Mouse (Mus musculus): Measurements from ENCODE around the gene Nono. TPM values are rescaled to one million over a fixed set of nuclear protein-coding genes. Genes with fewer than 3 reads are reported as not detected.
A peak's percentile ranks its signal among the peaks of the same experiment; 100 is the strongest.
"Not testable (repeated sequence)": the region's sequence is repeated elsewhere in the genome, so short reads cannot be mapped to it uniquely, and the experiment has no call there.

Nono gene
- polyA plus RNA-seq, 1 experiment from 2014 or later, result 502 TPM

GRCm38 (mm10) chrX:101420700-101421095, 8.4 kb upstream of the Nono start, which contains the start of gene Zmym3:
Gene Zmym3, minus strand, starts transcription at chrX:101420849.
- WGBS, result 24% methylated on average over 4 of the region's 4 CpGs
- Histone ChIP-seq H3K4me2 (replicated peaks) (peak within 1 kb of the TSS; percentile 53), H3K4me3 (peak within 1 kb of the TSS; percentile 54), H3K4me1 (peaks cover 9% of the 10 kb centered on the region), H3K27me3 (peaks cover 7% of the 10 kb centered on the region; the same call in 1 of the 2 replicates), H3K36me3 (no peaks in the 10 kb centered on the region), H3K27ac (peak within 1 kb of the TSS; percentile 72), H3K9ac (peak within 1 kb of the TSS; percentile 55), H3K9me3 (replicated peaks) (no peaks in the 10 kb centered on the region)
- no peak for ATAC-seq (ENCODE audit: low FRiP score)

GRCm38 (mm10) chrX:101423462-101423861, 5.7 kb upstream of the Nono start:
- Histone ChIP-seq H3K27me3 (peaks cover 2% of the 10 kb centered on the region; the same call in 1 of the 2 replicates), H3K4me2 (replicated peaks) (no peak overlapping the region), H3K9me3 (replicated peaks) (no peaks in the 10 kb centered on the region), H3K36me3 (no peaks in the 10 kb centered on the region), H3K9ac (no peak overlapping the region), H3K4me3 (no peak overlapping the region), H3K4me1 (peaks cover 2% of the 10 kb centered on the region; the same call in 1 of the 2 replicates), H3K27ac (no peak overlapping the region)
- WGBS, result 80% methylated on average over 2 of the region's 2 CpGs
- no peak for ATAC-seq (ENCODE audit: low FRiP score)

GRCm38 (mm10) chrX:101427774-101428173, 1.3 kb upstream of the Nono start:
- no peak for ATAC-seq (ENCODE audit: low FRiP score)
- Histone ChIP-seq H3K4me2 (replicated peaks) (no peak overlapping the region), H3K4me1 (0 out of 2 replicates have a peak, but pooled peaks cover 3% of the 10 kb centered on the region), H3K36me3 (no peaks in the 10 kb centered on the region; the same call in 1 of the 2 replicates), H3K27ac (no peak overlapping the region), H3K9me3 (replicated peaks) (no peaks in the 10 kb centered on the region), H3K27me3 (peaks cover 3% of the 10 kb centered on the region; the same call in 1 of the 2 replicates), H3K4me3 (no peak overlapping the region), H3K9ac (no peak overlapping the region)
- WGBS, result 0% methylated on average over 1 of the region's 1 CpGs

GRCm38 (mm10) chrX:101428785-101429141, 355 bp upstream of the Nono start:
- Histone ChIP-seq H3K27ac (peak overlapping the region; percentile 89), H3K9me3 (replicated peaks) (no peaks in the 10 kb centered on the region), H3K4me3 (peak overlapping the region; percentile 58), H3K36me3 (no peaks in the 10 kb centered on the region; the same call in 1 of the 2 replicates), H3K9ac (peak overlapping the region; percentile 23; the same call in 1 of the 2 replicates), H3K4me1 (0 out of 2 replicates have a peak, but pooled peaks cover 3% of the 10 kb centered on the region), H3K27me3 (peaks cover 3% of the 10 kb centered on the region; the same call in 1 of the 2 replicates), H3K4me2 (replicated peaks) (peak overlapping the region; percentile 45)
- WGBS, result 28% methylated on average over 7 of the region's 7 CpGs
- peak; percentile 14 for ATAC-seq (ENCODE audit: low FRiP score)

- Histone ChIP-seq H3K4me1 (0 out of 2 replicates have a peak, but pooled peaks cover 3% of the 10 kb centered on the region), H3K27me3 (peaks cover 3% of the 10 kb centered on the region; the same call in 1 of the 2 replicates), H3K4me3 (peak overlapping the region; percentile 58), H3K9ac (peak overlapping the region; percentile 80), H3K36me3 (no peaks in the 10 kb centered on the region; the same call in 1 of the 2 replicates), H3K9me3 (replicated peaks) (no peaks in the 10 kb centered on the region), H3K4me2 (replicated peaks) (peak overlapping the region; percentile 51), H3K27ac (peak overlapping the region; percentile 93)
- ATAC-seq (ENCODE audit: low FRiP score), result peak; percentile 68
- 21% methylated on average over 14 of the region's 14 CpGs for WGBS
Observed at GRCm38 (mm10) chrX:101429976-101430375, 858 bp downstream of the Nono start.

- no peaks in the 10 kb centered on the region for H3K4me1 ChIP-seq
Observed at GRCm38 (mm10) chrX:101448886-101449475, 19.9 kb downstream of the Nono start, which contains the start of gene Itgb1bp2. Gene Itgb1bp2, plus strand, starts transcription at chrX:101449088.

GRCm38 (mm10) chrX:101451147-101451546, 22.0 kb downstream of the Nono start:
- H3K27me3 ChIP-seq, result no peaks in the 10 kb centered on the region
- no peaks in the 10 kb centered on the region for H3K4me1 ChIP-seq
- no peak for ATAC-seq (ENCODE audit: low FRiP score)
- WGBS, result 86% methylated on average over 1 of the region's 1 CpGs
- no peak overlapping the region for H3K9ac ChIP-seq
- no peak overlapping the region for H3K4me3 ChIP-seq
- H3K4me2 ChIP-seq (replicated peaks), result no peak overlapping the region
- H3K27ac ChIP-seq, result no peak overlapping the region
- H3K9me3 ChIP-seq (replicated peaks), result no peaks in the 10 kb centered on the region
- H3K36me3 ChIP-seq, result peaks cover 39% of the 10 kb centered on the region

More at GRCm38 (mm10) chrX:101448886-101449475, 19.9 kb downstream of the Nono start, which contains the start of gene Itgb1bp2:
- ATAC-seq (ENCODE audit: low FRiP score), result no peak
- H3K9me3 ChIP-seq (replicated peaks), result no peaks in the 10 kb centered on the region
- no peak within 1 kb of the TSS for H3K27ac ChIP-seq
- no peak within 1 kb of the TSS for H3K4me2 ChIP-seq (replicated peaks)
- no peaks in the 10 kb centered on the region for H3K27me3 ChIP-seq
- 80% methylated on average over 4 of the region's 4 CpGs for WGBS
- H3K4me3 ChIP-seq, result no peak within 1 kb of the TSS
- H3K36me3 ChIP-seq, result peaks cover 58% of the 10 kb centered on the region
- H3K9ac ChIP-seq, result no peak within 1 kb of the TSS

- H3K4me3 ChIP-seq, result no peak overlapping the region
- no peak overlapping the region for H3K4me2 ChIP-seq (replicated peaks)
- no peak overlapping the region for H3K9ac ChIP-seq
- no peak overlapping the region for H3K27ac ChIP-seq
- ATAC-seq (ENCODE audit: low FRiP score), result no peak
- 86% methylated on average over 3 of the region's 3 CpGs for WGBS
- H3K36me3 ChIP-seq, result peaks cover 38% of the 10 kb centered on the region
- no peaks in the 10 kb centered on the region for H3K27me3 ChIP-seq
- no peaks in the 10 kb centered on the region for H3K4me1 ChIP-seq
- H3K9me3 ChIP-seq (replicated peaks), result no peaks in the 10 kb centered on the region
Observed at GRCm38 (mm10) chrX:101451591-101451990, 22.5 kb downstream of the Nono start.

GRCm38 (mm10) chrX:101472202-101472601, 43.1 kb downstream of the Nono start:
- Histone ChIP-seq H3K27me3 (no peaks in the 10 kb centered on the region), H3K4me3 (no peak overlapping the region), H3K4me2 (replicated peaks) (no peak overlapping the region), H3K9ac (no peak overlapping the region), H3K27ac (no peak overlapping the region), H3K9me3 (replicated peaks) (no peaks in the 10 kb centered on the region), H3K4me1 (no peaks in the 10 kb centered on the region), H3K36me3 (peaks cover 12% of the 10 kb centered on the region; the same call in 1 of the 2 replicates)
- ATAC-seq (ENCODE audit: low FRiP score), result no peak
- WGBS, result 94% methylated on average over 4 of the region's 4 CpGs

GRCm38 (mm10) chrX:101481604-101482350, 52.7 kb downstream of the Nono start:
- ATAC-seq (ENCODE audit: low FRiP score), result no peak
- Histone ChIP-seq H3K36me3 (peaks cover 11% of the 10 kb centered on the region; the same call in 1 of the 2 replicates), H3K27me3 (no peaks in the 10 kb centered on the region), H3K4me3 (no peak overlapping the region), H3K9ac (no peak overlapping the region), H3K9me3 (replicated peaks) (no peaks in the 10 kb centered on the region), H3K27ac (no peak overlapping the region), H3K4me1 (no peaks in the 10 kb centered on the region), H3K4me2 (replicated peaks) (no peak overlapping the region)
- WGBS, result 74% methylated on average over 6 of the region's 6 CpGs

- H3K9ac ChIP-seq; H3K9me3 ChIP-seq (replicated peaks); H3K4me1 ChIP-seq; H3K4me2 ChIP-seq (replicated peaks); H3K4me3 ChIP-seq; H3K36me3 ChIP-seq; ATAC-seq (ENCODE audit: low FRiP score); H3K27ac ChIP-seq; H3K27me3 ChIP-seq: not testable (repeated sequence)
- WGBS, result 29% methylated on average over 11 of the region's 12 CpGs
Observed at GRCm38 (mm10) chrX:101486487-101487152, 57.5 kb downstream of the Nono start.
